Mouse (Mus musculus): ENCODE results near the gene Dcaf12. TPM values are rescaled to one million over a fixed set of nuclear protein-coding genes. Genes with fewer than 3 reads are reported as not detected.

The Dcaf12 gene
- polyA plus RNA-seq, 1 experiment from 2014 or later = 57.1 TPM

GRCm38 (mm10) chr4:41274377-41274979, 40.2 kb downstream of the Dcaf12 start:
- peak overlapping the region; percentile 87 for H3K27ac ChIP-seq
- H3K4me3 ChIP-seq = peak overlapping the region; percentile 69
- no peaks in the 10 kb centered on the region for H3K9me3 ChIP-seq
- peak overlapping the region; percentile 65 for H3K4me2 ChIP-seq (replicated peaks)
- peak overlapping the region; percentile 84 for H3K9ac ChIP-seq
- H3K27me3 ChIP-seq = no peaks in the 10 kb centered on the region
- peak; percentile 79 for ATAC-seq (ENCODE audit: insufficient number of reproducible peaks, insufficient read depth, low FRiP score, low TSS enrichment)
- H3K4me1 ChIP-seq = peaks cover 23% of the 10 kb centered on the region
- under 1% methylated on average over 18 of the region's 18 CpGs for WGBS
- H3K36me3 ChIP-seq = peaks cover 17% of the 10 kb centered on the region

- Histone ChIP-seq H3K4me2 (replicated peaks) (no peak overlapping the region), H3K4me3 (no peak overlapping the region), H3K27me3 (no peaks in the 10 kb centered on the region), H3K27ac (no peak overlapping the region), H3K36me3 (peaks cover 38% of the 10 kb centered on the region), H3K9me3 (no peaks in the 10 kb centered on the region), H3K4me1 (peaks cover 12% of the 10 kb centered on the region), H3K9ac (no peak overlapping the region)
- ATAC-seq (ENCODE audit: insufficient number of reproducible peaks, insufficient read depth, low FRiP score, low TSS enrichment) = no peak
Observed at GRCm38 (mm10) chr4:41268133-41268532, 46.6 kb downstream of the Dcaf12 start.

GRCm38 (mm10) chr4:41266350-41266749, 48.3 kb downstream of the Dcaf12 start:
- no peaks in the 10 kb centered on the region for H3K4me1 ChIP-seq
- no peak overlapping the region for H3K27ac ChIP-seq
- no peak for ATAC-seq (ENCODE audit: insufficient number of reproducible peaks, insufficient read depth, low FRiP score, low TSS enrichment)
- no peak overlapping the region for H3K4me2 ChIP-seq (replicated peaks)
- H3K9ac ChIP-seq = no peak overlapping the region
- peaks cover 48% of the 10 kb centered on the region for H3K36me3 ChIP-seq
- H3K9me3 ChIP-seq = no peaks in the 10 kb centered on the region
- no peak overlapping the region for H3K4me3 ChIP-seq
- WGBS = 88% methylated on average over 4 of the region's 4 CpGs
- no peaks in the 10 kb centered on the region for H3K27me3 ChIP-seq

- no peak overlapping the region for H3K9ac ChIP-seq
Observed at GRCm38 (mm10) chr4:41260691-41261090, 54.0 kb downstream of the Dcaf12 start.

GRCm38 (mm10) chr4:41259019-41259418, 55.7 kb downstream of the Dcaf12 start:
- no peaks in the 10 kb centered on the region for H3K9me3 ChIP-seq
- H3K27ac ChIP-seq = no peak overlapping the region
- no peak overlapping the region for H3K4me3 ChIP-seq
- no peak overlapping the region for H3K9ac ChIP-seq
- no peak overlapping the region for H3K4me2 ChIP-seq (replicated peaks)
- H3K4me1 ChIP-seq = no peaks in the 10 kb centered on the region
- H3K27me3 ChIP-seq = no peaks in the 10 kb centered on the region
- WGBS = 91% methylated on average over 4 of the region's 4 CpGs
- no peak for ATAC-seq (ENCODE audit: insufficient number of reproducible peaks, insufficient read depth, low FRiP score, low TSS enrichment)
- peaks cover 14% of the 10 kb centered on the region; the same call in 1 of the 2 replicates for H3K36me3 ChIP-seq

More at GRCm38 (mm10) chr4:41260691-41261090, 54.0 kb downstream of the Dcaf12 start:
- Histone ChIP-seq H3K4me3 (no peak overlapping the region), H3K4me2 (replicated peaks) (no peak overlapping the region), H3K27me3 (no peaks in the 10 kb centered on the region), H3K9me3 (no peaks in the 10 kb centered on the region), H3K4me1 (no peaks in the 10 kb centered on the region), H3K36me3 (peaks cover 18% of the 10 kb centered on the region), H3K27ac (no peak overlapping the region)
- no peak for ATAC-seq (ENCODE audit: insufficient number of reproducible peaks, insufficient read depth, low FRiP score, low TSS enrichment)

- Histone ChIP-seq H3K4me3 (no peak overlapping the region), H3K27ac (no peak overlapping the region), H3K36me3 (peaks cover 12% of the 10 kb centered on the region; the same call in 1 of the 2 replicates), H3K9me3 (no peaks in the 10 kb centered on the region), H3K27me3 (no peaks in the 10 kb centered on the region), H3K4me2 (replicated peaks) (no peak overlapping the region), H3K4me1 (no peaks in the 10 kb centered on the region), H3K9ac (no peak overlapping the region)
- no peak for ATAC-seq (ENCODE audit: insufficient number of reproducible peaks, insufficient read depth, low FRiP score, low TSS enrichment)
- WGBS = 90% methylated on average over 1 of the region's 1 CpGs
Observed at GRCm38 (mm10) chr4:41257752-41258151, 56.9 kb downstream of the Dcaf12 start.

GRCm38 (mm10) chr4:41255564-41256210, 59.0 kb downstream of the Dcaf12 start:
- WGBS = 94% methylated on average over 12 of the region's 12 CpGs
- no peak overlapping the region for H3K4me3 ChIP-seq
- no peak overlapping the region for H3K9ac ChIP-seq
- H3K4me1 ChIP-seq = no peaks in the 10 kb centered on the region
- no peaks in the 10 kb centered on the region for H3K9me3 ChIP-seq
- H3K4me2 ChIP-seq (replicated peaks) = no peak overlapping the region
- ATAC-seq (ENCODE audit: insufficient number of reproducible peaks, insufficient read depth, low FRiP score, low TSS enrichment) = no peak
- H3K27ac ChIP-seq = no peak overlapping the region
- H3K36me3 ChIP-seq = peaks cover 6% of the 10 kb centered on the region; the same call in 1 of the 2 replicates
- H3K27me3 ChIP-seq = no peaks in the 10 kb centered on the region

- Histone ChIP-seq H3K9me3 (no peaks in the 10 kb centered on the region), H3K4me1 (no peaks in the 10 kb centered on the region), H3K36me3 (peaks cover 15% of the 10 kb centered on the region), H3K27ac (no peak overlapping the region), H3K27me3 (no peaks in the 10 kb centered on the region), H3K4me2 (replicated peaks) (no peak overlapping the region), H3K9ac (no peak overlapping the region), H3K4me3 (no peak overlapping the region)
- ATAC-seq (ENCODE audit: insufficient number of reproducible peaks, insufficient read depth, low FRiP score, low TSS enrichment) = no peak
- 59% methylated on average over 2 of the region's 2 CpGs for WGBS
Observed at GRCm38 (mm10) chr4:41253756-41254155, 60.9 kb downstream of the Dcaf12 start.

- Histone ChIP-seq H3K9me3 (no peaks in the 10 kb centered on the region), H3K36me3 (peaks cover 40% of the 10 kb centered on the region), H3K27me3 (no peaks in the 10 kb centered on the region), H3K4me1 (no peaks in the 10 kb centered on the region), H3K4me3 (no peak overlapping the region), H3K27ac (no peak overlapping the region), H3K9ac (no peak overlapping the region), H3K4me2 (replicated peaks) (no peak overlapping the region)
- WGBS = 95% methylated on average over 2 of the region's 2 CpGs
- ATAC-seq (ENCODE audit: insufficient number of reproducible peaks, insufficient read depth, low FRiP score, low TSS enrichment) = no peak
Observed at GRCm38 (mm10) chr4:41245408-41245807, 69.3 kb downstream of the Dcaf12 start.

Other genes starting within 250 kb of the Dcaf12 start
- 2.1 and 2.7 TPM in 2 replicates for gene Aqp3, start 216.7 kb downstream of the Dcaf12 start, polyA plus RNA-seq (2016; fragmentation: Nextera tagmentation; extraction: Ambion mirVana)
- gene Nol6, start 190.4 kb downstream of the Dcaf12 start, polyA plus RNA-seq (2016; fragmentation: Nextera tagmentation; extraction: Ambion mirVana) = 29.6 and 30.2 TPM in 2 replicates
- gene Ube2r2, start 179.1 kb downstream of the Dcaf12 start, polyA plus RNA-seq (2016; fragmentation: Nextera tagmentation; extraction: Ambion mirVana) = 104 and 119 TPM in 2 replicates
- 74.4 and 77.6 TPM in 2 replicates for gene Ubap2, start 39.7 kb downstream of the Dcaf12 start, polyA plus RNA-seq (2016; fragmentation: Nextera tagmentation; extraction: Ambion mirVana)
- 60.5 and 74.7 TPM in 2 replicates for gene Ubap1, start 34.1 kb upstream of the Dcaf12 start, polyA plus RNA-seq (2016; fragmentation: Nextera tagmentation; extraction: Ambion mirVana)
- gene Kif24, start 150.0 kb upstream of the Dcaf12 start, polyA plus RNA-seq (2016; fragmentation: Nextera tagmentation; extraction: Ambion mirVana) = 10.9 and 11.7 TPM in 2 replicates
- 53.4 and 53.5 TPM in 2 replicates for gene Nudt2, start 150.3 kb upstream of the Dcaf12 start, polyA plus RNA-seq (2016; fragmentation: Nextera tagmentation; extraction: Ambion mirVana)
- 8.5 and 9.5 TPM in 2 replicates for gene AI464131, start 188.2 kb upstream of the Dcaf12 start, polyA plus RNA-seq (2016; fragmentation: Nextera tagmentation; extraction: Ambion mirVana)
- gene 1110017D15Rik, start 202.4 kb upstream of the Dcaf12 start, polyA plus RNA-seq (2016; fragmentation: Nextera tagmentation; extraction: Ambion mirVana) = 2.8 and 3.7 TPM in 2 replicates